Mouse (Mus musculus) kidney, postnatal 25 days (tissue): Measurements from ENCODE around the gene Hacd4.
A peak's percentile ranks its signal among the peaks of the same experiment; 100 is the strongest.
"Not testable (repeated sequence)": the region's sequence is repeated elsewhere in the genome, so short reads cannot be mapped to it uniquely, and the experiment has no call there.

Experiments used
- DNase-seq, 2 experiments: peaks; one replicate each; pipeline ENCODE4 v3.0.0; 2021; ENCODE audit warnings: mixed read lengths in 2 of 2

The Hacd4 gene

DNA sequence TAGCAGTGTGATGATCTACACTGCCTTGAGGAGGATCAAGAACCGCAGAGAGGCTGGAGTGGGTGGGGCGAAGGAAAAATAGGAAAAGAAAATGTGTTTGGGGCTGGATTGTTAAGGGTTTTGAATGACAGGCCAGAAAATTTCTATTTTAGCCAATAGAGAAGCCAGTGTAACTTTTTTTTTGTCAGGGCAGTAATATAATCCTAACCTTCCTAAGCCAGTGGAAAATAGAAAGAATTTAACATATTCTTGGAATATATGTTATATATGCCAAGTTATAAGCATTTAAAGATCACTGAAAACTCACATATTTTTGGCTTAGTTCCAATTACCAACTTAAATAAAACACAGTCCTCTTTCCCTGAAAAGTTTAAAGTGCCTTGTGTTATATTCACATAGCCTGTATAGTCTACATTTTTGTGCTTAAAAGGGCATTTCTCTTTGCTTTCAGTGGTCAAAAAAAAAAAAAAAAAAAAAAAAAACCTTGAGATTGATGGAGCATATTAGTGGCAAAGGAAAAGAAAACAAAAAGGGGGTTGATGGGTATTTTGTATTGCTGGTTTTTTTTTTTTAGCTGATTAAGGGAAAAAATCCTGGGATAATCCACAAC lies 11.0 kb downstream of the Hacd4 start:
- DNase-seq = no peak

DNA sequence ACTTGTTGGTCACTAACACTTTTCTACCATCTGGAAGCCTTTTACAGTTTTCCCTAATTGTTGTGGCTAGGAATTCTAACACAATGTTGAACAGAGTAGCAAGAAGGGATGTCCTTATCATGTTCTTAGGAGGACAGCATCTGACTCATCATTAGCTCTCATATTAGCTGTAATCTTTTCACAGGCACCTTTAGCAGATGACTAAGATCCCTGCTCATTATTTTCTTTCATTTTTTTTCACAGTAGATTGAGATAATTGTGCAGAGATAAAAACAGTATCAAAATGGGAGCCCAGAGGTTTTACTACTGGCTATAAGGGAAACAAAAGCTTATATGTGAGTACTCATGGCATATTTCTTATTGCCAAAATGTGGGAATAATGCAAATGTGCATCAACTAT lies 14.2 kb downstream of the Hacd4 start:
- DNase-seq = no peak

DNA sequence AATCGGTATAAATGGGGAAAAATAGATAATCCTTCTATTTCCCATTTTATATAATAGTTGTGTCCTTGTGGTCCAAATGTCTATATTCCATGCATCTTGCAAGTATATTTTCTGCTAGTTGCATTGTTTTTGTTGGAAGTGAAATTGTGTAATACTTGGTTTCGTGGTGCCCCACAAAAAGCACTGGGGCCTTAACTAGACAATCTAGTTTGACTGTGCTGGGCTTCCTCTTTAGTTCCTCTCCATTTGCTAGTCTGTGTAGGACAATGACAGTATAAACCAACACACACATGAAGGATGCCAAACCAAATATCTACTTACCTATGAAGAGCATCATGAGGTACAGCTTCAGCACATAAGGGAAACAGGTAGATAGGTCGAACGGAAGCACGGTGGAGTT lies 19.4 kb downstream of the Hacd4 start:
- no peak for DNase-seq

DNA sequence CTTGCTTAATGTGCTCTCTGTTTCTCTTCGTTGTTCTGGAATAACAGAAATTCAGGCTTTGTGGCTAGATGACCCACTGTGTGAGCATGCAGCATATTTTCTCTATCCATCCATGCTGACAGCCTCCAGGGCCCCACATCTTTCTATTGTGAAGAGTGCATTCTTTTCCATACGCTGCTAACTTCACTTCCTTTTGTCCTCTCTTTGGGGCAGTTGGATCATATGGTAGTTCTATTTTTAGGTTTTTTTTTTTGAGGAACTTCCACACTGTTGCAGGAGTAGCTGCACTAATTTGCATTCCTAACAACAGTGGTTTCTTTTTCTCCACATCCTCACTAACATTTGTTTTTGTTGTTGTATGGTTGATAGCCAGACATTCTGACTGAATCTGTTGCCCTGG lies 23.7 kb downstream of the Hacd4 start:
- DNase-seq = no peak

DNA sequence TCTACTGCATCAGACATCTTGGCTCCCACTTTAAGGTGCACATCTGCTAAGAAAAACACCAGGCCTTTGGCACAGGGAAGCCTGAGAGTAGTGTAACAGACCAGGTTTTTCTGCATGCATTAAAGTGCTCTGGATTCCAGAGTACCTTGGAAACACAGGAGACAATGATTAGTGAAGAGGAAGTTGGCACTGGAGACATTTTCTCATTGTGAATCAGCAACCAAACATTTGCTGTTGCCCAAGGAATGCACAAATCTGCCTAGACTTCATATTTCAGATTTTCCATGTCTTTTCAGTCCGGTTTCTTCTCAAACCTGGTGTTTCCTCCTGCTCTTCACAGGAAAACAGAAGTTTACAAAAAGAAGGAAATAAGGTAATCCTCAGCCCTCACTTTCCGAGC lies 26.4 kb downstream of the Hacd4 start:
- no peak for DNase-seq

DNA sequence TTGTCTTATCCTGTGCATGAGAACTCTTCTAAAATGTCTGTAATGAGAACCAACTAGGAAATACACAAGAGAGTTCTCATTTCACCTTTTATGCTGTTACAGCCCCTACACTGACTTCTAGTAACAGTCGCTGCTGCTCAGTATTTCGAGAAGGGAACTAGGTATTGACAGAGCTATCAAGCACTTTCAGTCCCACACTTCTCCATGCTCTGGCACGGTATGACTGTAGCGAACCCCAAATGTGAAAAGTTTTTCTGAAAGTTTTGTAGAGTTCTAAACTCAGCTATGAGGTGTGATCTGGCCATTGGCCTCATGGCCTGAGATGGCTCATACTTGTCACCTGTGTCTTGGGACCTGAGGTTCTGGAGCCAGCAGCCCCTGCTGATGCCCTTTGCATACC lies 29.4 kb downstream of the Hacd4 start:
- DNase-seq = no peak

DNA sequence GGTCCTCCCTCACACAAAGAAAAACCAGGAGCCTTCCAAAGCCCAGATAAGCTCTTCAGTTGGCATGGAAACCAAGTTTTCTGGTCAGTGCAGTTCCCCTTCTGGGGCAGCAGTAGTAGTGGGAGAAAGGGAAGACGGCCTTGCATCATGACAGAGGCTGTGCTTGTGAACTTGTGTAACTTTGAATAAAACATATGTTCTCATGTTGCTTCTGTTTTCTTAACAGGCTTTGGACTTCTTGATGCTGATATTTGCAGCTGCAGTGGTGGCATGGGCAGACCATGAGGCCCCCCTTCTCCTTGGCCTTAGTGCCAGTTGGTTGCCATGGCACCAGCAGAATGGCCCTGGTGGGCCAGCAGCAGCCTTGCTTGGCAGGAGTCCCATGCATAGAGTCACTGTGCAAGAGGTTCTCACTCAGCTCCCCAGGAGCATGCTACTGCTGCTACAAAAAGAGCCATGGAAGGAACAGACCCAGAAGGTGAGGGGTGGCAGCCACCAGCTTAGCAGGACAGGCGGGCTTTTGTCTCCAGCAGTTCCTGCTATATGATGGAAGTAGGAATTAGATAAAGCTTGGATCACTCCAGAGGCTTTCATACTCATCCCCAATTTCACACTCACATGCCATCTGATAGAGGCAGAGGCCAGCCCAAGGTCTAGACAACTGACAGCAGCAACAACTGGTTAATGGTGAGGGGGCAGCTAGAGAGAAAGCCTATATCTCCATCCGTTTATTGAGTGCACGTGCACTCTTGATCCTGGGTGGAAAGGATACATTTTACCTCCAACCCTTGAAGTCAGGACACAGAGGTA lies 31.6 kb downstream of the Hacd4 start:
- DNase-seq = no peak

DNA sequence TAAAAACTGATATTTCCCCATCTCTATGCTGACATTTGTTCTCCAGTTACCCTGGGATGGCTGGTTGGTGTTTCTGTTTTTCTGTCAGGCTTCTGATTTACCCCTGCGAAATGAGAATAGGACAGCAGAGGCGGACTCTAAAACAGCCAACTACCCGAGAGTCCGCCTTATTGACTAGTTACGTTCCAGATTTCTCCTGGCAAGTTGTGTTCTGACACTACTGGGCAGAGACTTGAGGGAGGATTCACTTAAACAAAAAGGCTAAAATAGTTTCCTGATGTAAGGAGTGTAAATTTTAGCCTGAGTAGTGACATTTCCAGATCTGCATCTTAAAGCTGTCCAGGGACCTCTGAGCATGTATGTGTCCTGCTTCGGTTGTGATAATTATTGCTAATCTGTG lies 35.8 kb downstream of the Hacd4 start:
- no peak for DNase-seq

DNA sequence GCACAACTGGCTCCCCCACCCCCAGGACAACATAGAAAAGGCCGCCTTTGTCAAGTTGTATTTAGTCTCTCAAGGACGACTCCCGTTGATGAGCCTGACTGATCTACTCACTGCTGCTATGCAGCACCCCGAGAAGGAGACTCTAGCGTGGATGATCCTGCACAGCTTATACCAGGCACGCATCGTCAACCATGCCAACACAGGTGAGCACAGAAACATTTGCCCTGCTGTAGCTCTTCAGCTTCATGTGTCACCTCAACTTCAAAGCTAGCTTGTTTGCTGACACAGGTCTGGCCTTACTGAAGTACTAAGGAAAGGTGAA lies 37.8 kb downstream of the Hacd4 start:
- no peak for DNase-seq

DNA sequence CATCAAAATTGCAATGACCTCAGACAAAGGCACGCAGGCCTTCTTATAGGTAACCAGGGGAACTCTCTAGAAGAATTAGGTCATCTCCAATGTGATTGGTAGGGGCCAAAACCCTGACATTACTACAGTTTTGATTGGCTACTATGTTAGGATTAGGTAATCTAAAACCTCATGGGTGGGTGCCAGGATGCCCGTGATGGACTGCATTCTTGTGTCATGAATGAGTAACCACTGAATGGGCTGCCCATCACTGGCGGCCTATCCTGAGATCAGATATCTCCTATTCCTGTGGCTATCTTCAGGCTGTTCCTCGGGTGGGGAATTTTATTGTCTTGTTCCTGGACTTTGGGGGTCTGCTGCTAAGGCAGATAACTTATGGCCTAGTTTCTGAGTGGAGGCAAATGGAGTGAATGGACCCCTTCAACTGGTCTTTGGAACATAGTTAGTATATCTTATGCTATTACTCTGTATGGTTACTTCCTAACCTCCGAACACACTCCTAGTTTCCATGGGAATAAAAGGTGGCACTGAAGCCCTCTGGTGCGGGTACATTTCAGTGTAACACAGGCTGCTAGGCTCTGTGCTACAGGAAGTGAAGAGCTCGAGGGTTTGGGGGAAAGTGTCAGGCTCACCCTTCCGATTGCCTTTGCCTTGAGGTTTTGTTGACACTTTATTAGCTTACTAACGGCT lies 38.3 kb downstream of the Hacd4 start:
- DNase-seq = peak; percentile 9 to 34

DNA sequence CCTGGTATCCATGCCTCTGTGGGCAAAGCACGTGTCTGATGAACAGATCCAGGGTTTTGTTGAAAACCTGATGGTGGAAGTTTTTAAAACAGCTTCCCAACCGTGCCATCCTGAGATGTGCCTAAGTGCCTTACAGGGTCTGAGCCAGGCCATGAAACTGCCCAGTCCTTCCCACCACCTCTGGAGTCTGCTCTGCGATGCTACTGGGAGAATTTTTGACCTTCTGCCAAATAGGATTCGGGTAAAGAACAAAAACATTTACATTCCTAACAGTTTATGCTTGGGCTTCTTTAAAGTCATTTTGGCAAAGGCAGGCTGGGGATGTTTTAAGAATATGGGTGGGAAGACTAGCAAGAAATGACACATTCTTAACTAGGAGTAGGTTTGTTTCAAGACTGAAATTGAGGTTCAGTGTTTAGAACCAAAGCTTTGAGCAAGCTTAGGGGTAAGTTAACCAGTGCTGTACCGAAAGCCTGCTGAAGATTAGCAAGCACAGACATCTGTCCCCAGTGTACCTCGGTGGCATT lies 41.7 kb downstream of the Hacd4 start:
- DNase-seq = no peak

DNA sequence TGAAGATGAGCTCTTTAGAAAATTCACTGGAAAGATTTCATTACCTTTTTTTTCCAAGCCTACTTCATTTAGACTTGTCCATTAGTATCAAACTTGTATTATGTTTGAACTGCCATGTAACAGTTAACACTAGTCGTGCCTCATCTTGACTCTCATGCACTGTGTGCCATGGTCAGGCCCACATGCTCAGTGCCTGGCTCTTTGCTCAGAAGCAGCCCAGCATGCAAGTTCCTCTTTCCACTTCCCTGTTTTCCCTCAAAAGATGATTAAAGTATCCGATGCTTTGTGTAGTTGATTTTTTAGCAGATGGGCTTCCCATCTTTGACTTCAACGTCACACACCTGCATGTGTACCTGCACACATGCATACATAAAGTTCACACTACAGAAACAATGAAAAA lies 43.0 kb downstream of the Hacd4 start:
- no peak for DNase-seq

DNA sequence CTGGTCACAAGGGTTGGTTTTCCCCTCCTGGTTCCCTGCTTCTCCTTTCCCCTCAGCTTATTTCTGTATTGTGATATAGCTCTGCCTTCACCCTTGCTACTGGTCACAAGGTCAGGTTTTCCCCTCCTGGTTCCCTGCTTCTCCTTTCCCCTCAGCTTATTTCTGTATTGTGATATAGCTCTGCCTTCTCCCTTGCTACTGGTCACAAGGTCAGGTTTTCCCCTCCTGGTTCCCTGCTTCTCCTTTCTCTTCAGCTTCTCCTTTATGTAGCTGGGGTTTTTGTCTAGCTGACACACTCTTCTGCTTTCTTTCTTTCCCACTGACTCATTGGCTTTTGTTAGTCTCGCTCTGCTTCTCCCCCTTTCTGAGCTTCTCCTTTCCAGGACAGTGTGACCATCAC lies 48.1 kb downstream of the Hacd4 start:
- DNase-seq = not testable (repeated sequence)

DNA sequence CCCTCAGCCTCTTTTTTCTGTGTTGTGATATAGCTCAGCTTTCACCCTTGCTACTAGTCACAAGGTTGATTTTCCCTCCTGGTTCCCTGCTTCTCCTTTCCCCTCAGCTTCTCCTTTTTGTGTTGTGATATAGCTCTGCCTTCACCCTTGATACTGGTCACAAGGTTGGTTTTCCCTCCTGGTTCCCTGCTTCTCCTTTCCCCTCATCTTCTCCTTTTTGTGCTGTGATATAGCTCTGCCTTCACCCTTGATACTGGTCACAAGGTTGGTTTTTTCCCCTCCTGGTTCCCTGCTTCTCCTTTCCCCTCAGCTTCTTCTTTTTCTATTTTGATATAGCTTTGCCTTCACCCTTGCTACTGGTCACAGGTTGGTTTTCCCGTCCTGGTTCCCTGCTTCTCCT lies 48.7 kb downstream of the Hacd4 start:
- no peak for DNase-seq

DNA sequence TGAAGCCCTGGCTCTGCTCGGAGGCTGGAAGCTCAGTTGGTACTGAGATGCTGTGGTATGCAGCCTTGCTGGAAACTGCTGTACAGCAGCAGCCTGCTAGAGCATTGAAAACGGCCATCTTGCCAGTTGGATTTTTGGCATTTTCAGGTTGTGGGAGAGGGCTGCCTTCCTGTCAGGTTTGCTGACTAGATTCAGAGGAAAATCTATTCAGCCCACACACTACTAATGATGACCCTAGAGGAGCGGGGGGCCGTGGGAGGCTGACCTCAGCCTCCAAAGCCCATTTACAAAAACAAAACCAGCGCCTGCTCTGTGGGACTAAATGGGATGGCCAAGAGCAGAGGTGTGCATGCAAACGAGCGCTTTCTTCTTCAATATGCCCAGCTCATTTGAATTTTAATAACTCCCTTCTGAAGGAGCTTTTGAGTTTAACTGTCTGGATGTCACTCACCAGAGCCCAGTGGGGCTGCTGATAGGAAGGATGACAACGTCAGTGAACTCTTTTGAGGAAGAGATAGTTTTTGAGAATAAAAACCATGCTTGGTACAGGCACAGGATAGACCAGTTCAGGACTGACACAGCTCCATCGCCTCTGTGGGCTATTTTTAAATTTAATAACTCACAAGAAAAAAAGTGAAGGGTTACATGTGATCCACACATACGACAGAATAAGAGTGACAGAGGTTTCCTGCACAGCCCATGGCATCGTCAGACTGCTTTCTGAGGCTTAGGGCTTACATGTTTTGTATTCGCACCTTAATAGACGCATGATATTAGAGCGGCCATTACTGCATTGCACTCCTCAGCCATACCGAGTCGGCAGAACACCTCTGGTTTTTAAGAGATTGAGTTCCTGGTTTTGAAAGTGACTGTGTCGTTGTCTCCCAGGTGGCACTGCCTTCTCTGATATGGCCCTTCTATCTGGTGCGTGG lies 66.2 kb downstream of the Hacd4 start:
- DNase-seq = no peak

DNA sequence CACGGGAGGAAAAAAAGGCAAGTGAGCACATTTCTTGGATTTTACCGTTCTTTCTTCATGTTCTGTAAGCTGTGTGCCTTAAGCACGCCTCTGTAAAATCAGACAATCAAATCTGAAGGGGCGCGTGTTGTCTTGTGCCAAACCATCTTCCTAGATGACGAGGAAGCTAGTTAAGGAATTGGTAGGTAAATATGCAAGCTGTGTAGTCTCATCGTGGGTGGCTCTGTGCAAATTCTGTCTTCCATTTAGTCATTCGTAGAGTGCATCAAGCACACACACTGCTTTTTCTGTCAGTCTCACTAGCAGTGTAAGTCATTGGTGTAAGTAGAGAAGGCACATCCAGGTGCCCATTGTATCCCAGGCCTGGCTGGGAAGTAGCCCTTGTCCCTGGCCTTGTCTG lies 67.9 kb downstream of the Hacd4 start:
- DNase-seq = no peak

DNA sequence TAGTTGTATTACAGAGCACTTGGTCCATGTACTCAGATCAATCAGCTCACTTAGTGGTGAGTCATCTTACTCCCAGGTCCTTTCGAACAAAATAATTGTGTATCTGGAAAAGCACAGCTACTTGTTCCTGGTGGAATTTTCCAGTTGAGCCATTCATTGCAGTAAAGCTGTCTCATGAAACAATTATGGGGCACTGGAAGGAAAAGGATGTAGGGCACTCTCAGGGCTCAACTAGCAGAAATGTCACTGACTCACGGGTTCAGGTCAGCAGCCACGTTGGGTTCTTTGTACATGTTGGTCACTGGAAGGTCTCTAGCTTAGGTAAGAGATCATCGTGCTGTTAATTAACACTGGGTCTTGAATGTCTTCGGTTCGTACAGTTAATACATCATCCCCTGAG lies 68.8 kb downstream of the Hacd4 start:
- DNase-seq = no peak

DNA sequence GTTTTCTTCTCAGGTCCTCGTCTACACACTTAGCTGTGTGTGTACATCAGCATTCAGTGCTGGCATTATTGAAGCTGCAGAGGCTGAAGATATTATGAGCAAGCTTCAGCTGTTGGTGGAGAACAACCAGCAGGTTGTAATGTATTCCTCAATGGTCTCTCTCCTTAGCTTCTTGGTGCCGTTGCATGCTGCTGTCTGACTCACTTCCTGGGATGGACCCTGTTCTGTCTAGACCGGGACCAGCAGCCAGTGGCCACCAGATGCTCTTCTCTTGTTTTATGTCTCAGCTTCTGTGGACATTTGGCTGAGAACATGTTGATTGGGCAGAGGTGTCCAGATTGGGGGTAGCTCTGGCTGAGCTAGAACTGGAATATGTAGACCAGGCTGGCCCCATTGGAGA lies 81.3 kb downstream of the Hacd4 start:
- DNase-seq = no peak

DNA sequence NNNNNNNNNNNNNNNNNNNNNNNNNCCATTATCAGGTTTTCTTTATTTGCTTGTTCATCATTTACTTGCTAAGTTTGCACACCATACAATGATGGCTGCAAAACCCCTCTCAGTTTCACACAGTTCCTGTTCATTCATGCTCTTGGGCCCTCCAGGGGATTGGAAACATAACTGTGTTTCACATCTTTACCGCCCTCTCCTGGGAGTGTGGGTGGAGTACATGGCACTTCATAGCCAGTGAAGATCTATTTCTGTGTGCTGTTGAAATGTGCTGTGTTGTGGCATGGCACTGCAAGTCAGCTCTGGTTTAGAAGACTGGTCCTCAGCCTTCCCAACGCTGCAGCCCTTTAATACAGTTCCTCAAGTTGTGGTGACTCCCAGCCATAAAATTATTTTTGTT lies 82.1 kb downstream of the Hacd4 start:
- DNase-seq = no peak

DNA sequence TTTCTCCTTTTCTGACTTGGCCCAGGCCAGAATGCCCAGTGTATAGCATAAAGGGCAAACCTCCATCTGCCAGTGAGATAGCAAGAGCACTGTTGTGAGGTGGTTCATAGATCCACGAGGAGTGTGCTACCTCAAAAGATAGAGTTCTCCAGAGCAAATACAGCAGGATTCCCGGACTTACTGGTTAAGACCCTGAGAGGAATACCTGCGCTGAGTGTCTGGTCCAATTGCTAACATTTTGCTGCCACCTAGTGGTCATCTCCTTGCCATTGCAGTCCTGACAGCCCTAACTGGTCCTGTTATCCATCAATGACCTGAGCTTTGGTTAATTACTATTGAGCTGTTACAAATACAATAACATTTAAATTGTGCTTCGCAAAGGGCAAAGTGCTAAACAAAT lies 87.8 kb downstream of the Hacd4 start:
- peak; percentile 64 to 66 for DNase-seq
